In the genomic region with DNA sequence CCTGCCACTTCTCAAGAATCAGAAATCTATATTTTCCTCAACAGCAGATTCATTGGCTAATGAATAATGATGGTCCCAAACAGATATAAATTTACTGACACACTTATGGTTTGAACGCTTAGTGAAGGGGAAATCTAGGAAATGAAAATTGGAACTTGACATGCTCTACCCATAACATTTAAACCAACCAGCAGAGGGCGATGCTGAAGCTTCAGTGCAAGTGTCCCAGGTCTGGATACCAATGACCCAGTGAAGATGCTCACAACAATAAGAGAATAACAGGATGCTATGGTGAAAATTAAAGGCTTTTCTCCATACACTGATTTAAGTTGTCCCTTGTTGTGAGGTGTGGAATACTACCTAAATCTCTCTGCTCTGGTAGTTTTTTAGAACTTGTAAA, we compare ENCODE assay signal across 11 mouse cellular contexts.
A peak's percentile ranks its signal among the peaks of the same experiment; 100 is the strongest.
DNase-seq lines count a peak whose midpoint lies in the region; ATAC-seq and TF ChIP-seq lines count a peak whose summit lies in the region.
"Had no signal": no experiment of that assay in that cellular context is flagged by ENCODE, and none has a peak within 500 bp of the region (broad histone marks: within the 10 kb centered on the region; RNA-seq: fewer than 3 reads in every experiment).

No protein-coding gene starts in this region.

- no peaks in the 10 kb centered on the region for H3K27me3 ChIP-seq in intestine, postnatal 0 days (replicated peaks; ENCODE audit: control insufficient read depth, insufficient read depth, low read length)
- H3K27me3 ChIP-seq in intestine, embryonic 16.5 days (replicated peaks; ENCODE audit: control insufficient read depth, insufficient read depth, low read length), result no peaks in the 10 kb centered on the region
- H3K27me3 ChIP-seq in neural tube, embryonic 11.5 days (ENCODE audit: control insufficient read depth, insufficient read depth, low read length), result no peaks in the 10 kb centered on the region
- H3K27me3 ChIP-seq in neural tube, embryonic 15.5 days (replicated peaks), result no peaks in the 10 kb centered on the region
- H3K27me3 ChIP-seq: heart, embryonic 12.5 days; limb, embryonic 13.5 days had no signal

- 43% methylated on average over 2 of the region's 2 CpGs for WGBS in intestine, postnatal 0 days
- 45% methylated on average over 2 of the region's 2 CpGs for WGBS in intestine, embryonic 16.5 days
- 54% methylated on average over 2 of the region's 2 CpGs for WGBS in neural tube, embryonic 11.5 days
- 55% methylated on average over 2 of the region's 2 CpGs for WGBS in neural tube, embryonic 15.5 days

- no peak overlapping the region for H3K27ac ChIP-seq in intestine, postnatal 0 days (ENCODE audit: low read depth, low read length)
- no peak overlapping the region for H3K27ac ChIP-seq in intestine, embryonic 16.5 days (ENCODE audit: low read length)
- H3K27ac ChIP-seq in neural tube, embryonic 11.5 days (ENCODE audit: low read depth, low read length), result no peak overlapping the region
- H3K27ac ChIP-seq in neural tube, embryonic 15.5 days (replicated peaks), result no peak overlapping the region
- H3K27ac ChIP-seq: limb, embryonic 13.5 days had no signal

- no peak overlapping the region for H3K9ac ChIP-seq in intestine, postnatal 0 days (ENCODE audit: low read depth, low read length)
- no peak overlapping the region for H3K9ac ChIP-seq in intestine, embryonic 16.5 days (ENCODE audit: low read depth, low read length)
- H3K9ac ChIP-seq in neural tube, embryonic 11.5 days (ENCODE audit: low read length), result no peak overlapping the region
- H3K9ac ChIP-seq in neural tube, embryonic 15.5 days (replicated peaks), result no peak overlapping the region
- H3K9ac ChIP-seq: heart, embryonic 12.5 days; limb, embryonic 13.5 days had no signal

- H3K4me1 ChIP-seq in intestine, postnatal 0 days (replicated peaks; ENCODE audit: control insufficient read depth, insufficient read depth, low read length), result no peaks in the 10 kb centered on the region
- no peaks in the 10 kb centered on the region for H3K4me1 ChIP-seq in intestine, embryonic 16.5 days (ENCODE audit: control insufficient read depth, insufficient read depth, low read length)
- no peaks in the 10 kb centered on the region for H3K4me1 ChIP-seq in neural tube, embryonic 11.5 days (ENCODE audit: control insufficient read depth, insufficient read depth, low read length)
- H3K4me1 ChIP-seq in neural tube, embryonic 15.5 days, result peaks cover 4% of the 10 kb centered on the region; the same call in 1 of the 2 replicates
- H3K4me1 ChIP-seq: heart, embryonic 12.5 days; limb, embryonic 13.5 days had no signal

- H3K4me2 ChIP-seq in intestine, postnatal 0 days (replicated peaks; ENCODE audit: low read depth), result no peak overlapping the region
- H3K4me2 ChIP-seq in intestine, embryonic 16.5 days (ENCODE audit: low read depth, low read length), result no peak overlapping the region
- no peak overlapping the region for H3K4me2 ChIP-seq in neural tube, embryonic 11.5 days (ENCODE audit: low read depth)
- H3K4me2 ChIP-seq in neural tube, embryonic 15.5 days, result no peak overlapping the region
- H3K4me2 ChIP-seq: heart, embryonic 12.5 days; limb, embryonic 13.5 days had no signal

- H3K36me3 ChIP-seq in intestine, postnatal 0 days (ENCODE audit: control insufficient read depth, insufficient read depth), result no peaks in the 10 kb centered on the region
- H3K36me3 ChIP-seq in intestine, embryonic 16.5 days (ENCODE audit: control insufficient read depth, insufficient read depth, low read length), result no peaks in the 10 kb centered on the region
- no peaks in the 10 kb centered on the region for H3K36me3 ChIP-seq in neural tube, embryonic 11.5 days (ENCODE audit: control insufficient read depth, insufficient read depth, low read length)
- no peaks in the 10 kb centered on the region for H3K36me3 ChIP-seq in neural tube, embryonic 15.5 days
- H3K36me3 ChIP-seq: heart, embryonic 12.5 days; limb, embryonic 13.5 days had no signal

- peak; percentile 15 to 62 for DNase-seq in adrenal gland, adult (ENCODE audit: inconsistent age in 2 of 2, low spot score in 1 of 2)
- DNase-seq in adrenal gland, postnatal 4 days (ENCODE audit: low spot score in 2 of 2), result no peak
- DNase-seq in neural tube, embryonic 11.5 days (ENCODE audit: low spot score), result peak; percentile 15
- peak; percentile 55 for DNase-seq in retina, postnatal 1 day

- no peak for ATAC-seq in intestine, postnatal 0 days
- ATAC-seq in intestine, embryonic 16.5 days, result no peak
- no peak for ATAC-seq in neural tube, embryonic 11.5 days (ENCODE audit: insufficient read depth, low FRiP score, low TSS enrichment)
- no peak for ATAC-seq in neural tube, embryonic 15.5 days (ENCODE audit: low FRiP score)
- no peak for ATAC-seq in megakaryocyte progenitor cell, adult 5-6 weeks (replicated peaks; ENCODE audit: poor library complexity)
- ATAC-seq: midbrain, embryonic 16.5 days had no signal

- H3K4me3 ChIP-seq in intestine, postnatal 0 days (ENCODE audit: low read depth, low read length), result no peak overlapping the region
- H3K4me3 ChIP-seq in intestine, embryonic 16.5 days (ENCODE audit: low read length), result no peak overlapping the region
- H3K4me3 ChIP-seq in neural tube, embryonic 11.5 days (ENCODE audit: low read depth, low read length), result no peak overlapping the region
- no peak overlapping the region for H3K4me3 ChIP-seq in neural tube, embryonic 15.5 days (replicated peaks)
- H3K4me3 ChIP-seq: heart, embryonic 12.5 days; limb, embryonic 13.5 days had no signal

- peak; percentile 56 for TF ChIP-seq CTCF in intestine, postnatal 0 days (IDR thresholded peaks at IDR 0.05; ENCODE audit: low read depth)

- H3K9me3 ChIP-seq in intestine, postnatal 0 days (ENCODE audit: control insufficient read depth), result no peaks in the 10 kb centered on the region
- no peaks in the 10 kb centered on the region for H3K9me3 ChIP-seq in intestine, embryonic 16.5 days (ENCODE audit: control insufficient read depth, low read length)
- H3K9me3 ChIP-seq in neural tube, embryonic 11.5 days (ENCODE audit: control insufficient read depth, low read length), result no peaks in the 10 kb centered on the region
- no peaks in the 10 kb centered on the region for H3K9me3 ChIP-seq in neural tube, embryonic 15.5 days (replicated peaks)
- H3K9me3 ChIP-seq: heart, embryonic 12.5 days; limb, embryonic 13.5 days had no signal

Comparison
In these comparisons a context has a peak if more than half of its experiments do, and no peak if none do; other contexts are left out.
1. DNase-seq: peak in adrenal gland, adult (2 of 2), neural tube, embryonic 11.5 days (single experiment) and retina, postnatal 1 day (single experiment); none in adrenal gland, postnatal 4 days (0 of 2).